Mouse (Mus musculus) gastrocnemius, postnatal 36 days (tissue): ENCODE measurements around the gene Gpr137c. TPM values are rescaled to one million over a fixed set of nuclear protein-coding genes. Genes with fewer than 3 reads are reported as not detected.

Source experiments
- DNase-seq, 2 experiments: peaks; one replicate each; pipeline ENCODE4 v3.0.0; 2022
- intact Hi-C: fragments of 180-260 bp; cut with DNase I; formaldehyde crosslinking; loops from one replicate; pipeline ENCODE4 v1.15.1; 2025
- long read RNA-seq, 2 experiments: library from polyadenylated mRNA; stranded (forward); transcript quantifications; one replicate each; pipeline ENCODE4 v2.0.0; 2021
- total RNA-seq, 2 experiments: library from RNA; stranded (reverse); gene quantifications; 2 replicates each; pipeline ENCODE4 v1.2.3; 2021

Gpr137c gene
- 1 to 10 TPM; 2.0 to 3.4 TPM for total RNA-seq
- long read RNA-seq, experiment 1, full-length matches to known transcripts, result 3 of 3 reads
- long read RNA-seq, experiment 1, partial matches to known transcripts, result 0 of 3 reads
- long read RNA-seq, experiment 1, other reads (novel, unspliced or antisense), result 0 of 3 reads
- long read RNA-seq, experiment 2, result 0 reads

GRCm38 (mm10) chr14:45219281-45220089 lies at the start of gene Gpr137c:
Gene Gpr137c (plus strand): TSS chr14:45219717.
- peak; percentile 93 to 99 for DNase-seq
- intact Hi-C loops, result loop anchor here (10.0 kb wide), 2 partner anchors 75 to 95 kb away; partner anchors contain the start of gene Ero1l

GRCm38 (mm10) chr14:45172260-45172659 lies 47.3 kb upstream of the Gpr137c start:
- DNase-seq, result no peak
- intact Hi-C loops, result no loop called here

- no peak for DNase-seq
- intact Hi-C loops, result no loop called here
These were observed 44.3 kb upstream of the Gpr137c start for GRCm38 (mm10) chr14:45175012-45175740.

GRCm38 (mm10) chr14:45179186-45179585 lies 40.3 kb upstream of the Gpr137c start:
- intact Hi-C loops, result no loop called here
- no peak for DNase-seq

GRCm38 (mm10) chr14:45179606-45180005 lies 39.9 kb upstream of the Gpr137c start:
- no peak for DNase-seq
- intact Hi-C loops, result no loop called here

- intact Hi-C loops, result no loop called here
- no peak for DNase-seq
These were observed 37.9 kb upstream of the Gpr137c start for GRCm38 (mm10) chr14:45181611-45182010.

GRCm38 (mm10) chr14:45190999-45191398 lies 28.5 kb upstream of the Gpr137c start:
- no peak for DNase-seq
- intact Hi-C loops, result no loop called here

- intact Hi-C loops, result no loop called here
- DNase-seq, result no peak
These were observed 18.9 kb upstream of the Gpr137c start for GRCm38 (mm10) chr14:45200607-45201006.

GRCm38 (mm10) chr14:45210683-45211082 lies 8.8 kb upstream of the Gpr137c start:
- DNase-seq, result no peak
- intact Hi-C loops, result loop anchor here (10.0 kb wide), 1 partner anchor 104 kb away; the partner anchor contains the start of gene Ero1l

GRCm38 (mm10) chr14:45211431-45211830 lies 8.1 kb upstream of the Gpr137c start:
- intact Hi-C loops, result loop anchor here (10.0 kb wide), 1 partner anchor 103 kb away; the partner anchor contains the start of gene Ero1l
- DNase-seq, result no peak

- intact Hi-C loops, result loop anchor here (10.0 kb wide), 1 partner anchor 98 kb away; the partner anchor contains the start of gene Ero1l
- DNase-seq, result no peak
These were observed 2.7 kb upstream of the Gpr137c start for GRCm38 (mm10) chr14:45216711-45217340.

- no peak for DNase-seq
- intact Hi-C loops, result loop anchor here (10.0 kb wide), 1 partner anchor 97 kb away; the partner anchor contains the start of gene Ero1l
These were observed 1.8 kb upstream of the Gpr137c start for GRCm38 (mm10) chr14:45217693-45218092.

- DNase-seq, result peak; percentile 62 to 63
- intact Hi-C loops, result loop anchor here (10.0 kb wide), 1 partner anchor 74 kb away; no protein-coding TSS in a partner anchor
These were observed 806 bp downstream of the Gpr137c start, which contains the start of gene Txndc16 for GRCm38 (mm10) chr14:45220090-45220956. Gene Txndc16 (minus strand): TSS chr14:45220328.

GRCm38 (mm10) chr14:45220957-45221630 lies 1.6 kb downstream of the Gpr137c start:
- no peak for DNase-seq
- intact Hi-C loops, result loop anchor here (10.0 kb wide), 1 partner anchor 74 kb away; no protein-coding TSS in a partner anchor

- intact Hi-C loops, result no loop called here
- no peak for DNase-seq
These were observed 19.5 kb downstream of the Gpr137c start for GRCm38 (mm10) chr14:45239042-45239441.

- intact Hi-C loops, result no loop called here
- no peak for DNase-seq
These were observed 22.1 kb downstream of the Gpr137c start for GRCm38 (mm10) chr14:45241613-45242012.

GRCm38 (mm10) chr14:45251548-45252076 lies 32.1 kb downstream of the Gpr137c start:
- DNase-seq, result no peak
- intact Hi-C loops, result no loop called here

GRCm38 (mm10) chr14:45263831-45264592 lies 44.5 kb downstream of the Gpr137c start:
- DNase-seq, result no peak
- intact Hi-C loops, result no loop called here
